Mouse (Mus musculus) lung, embryonic 15.5 days (tissue): ENCODE data around the gene Galnt18. TPM values are rescaled to one million over a fixed set of nuclear protein-coding genes. Genes with fewer than 3 reads are reported as not detected.

ENCODE experiments used
- ATAC-seq: fragments of 200-750 bp; cut with Nextera tagmentation; 2 replicates; pipeline ENCODE4 v1.8.0; 2017; ENCODE audit warnings: moderate number of reproducible peaks, borderline replicate concordance; ENCODE audit not compliant: low FRiP score, low TSS enrichment; ENCODE audit errors: extremely low read depth
- H3K27ac ChIP-seq: fragments of 300-500 bp; sonication (generic); 2 replicates; pipeline ENCODE4 v1.5.1; 2015; ENCODE audit warnings: moderate library complexity, mild to moderate bottlenecking, inconsistent platforms
- H3K27me3 ChIP-seq: fragments of 300-500 bp; sonication (generic); 2 replicates; pipeline ENCODE4 v1.6.1; 2015; ENCODE audit warnings: inconsistent platforms
- H3K36me3 ChIP-seq: fragments of 300-500 bp; sonication (generic); 2 replicates; pipeline ENCODE4 v1.6.1; 2015; ENCODE audit warnings: inconsistent platforms
- H3K4me1 ChIP-seq: fragments of 300-500 bp; sonication (generic); 2 replicates; pipeline ENCODE4 v1.6.1; 2015; ENCODE audit warnings: inconsistent platforms
- H3K4me2 ChIP-seq: fragments of 300-500 bp; sonication (generic); 2 replicates; pipeline ENCODE4 v1.6.1; 2015; ENCODE audit warnings: inconsistent platforms, mild to moderate bottlenecking, moderate library complexity
- H3K4me3 ChIP-seq: fragments of 300-500 bp; sonication (generic); 2 replicates; pipeline ENCODE4 v1.5.1; 2015; ENCODE audit warnings: mild to moderate bottlenecking, inconsistent platforms
- H3K9ac ChIP-seq: fragments of 300-500 bp; sonication (generic); 2 replicates; pipeline ENCODE4 v1.6.1; 2015; ENCODE audit warnings: inconsistent platforms
- H3K9me3 ChIP-seq: fragments of 300-500 bp; sonication (generic); 2 replicates; pipeline ENCODE4 v1.6.1; 2016; ENCODE audit warnings: inconsistent platforms
- WGBS: fragments of 180-500 bp; shearing (Covaris S2); methylation state at CpG from one replicate; pipeline ENCODE4 v1.1.7; 2015; 5-methylcytosine and 5-hydroxymethylcytosine counted together
- polyA plus RNA-seq: library from polyadenylated mRNA; unstranded; fragments of >200 nt; fragmentation: Nextera tagmentation; extraction: Ambion mirVana; gene quantifications from 2 replicates; pipeline ENCODE4 v1.2.1, GENCODE M21; 2015

Galnt18 gene
- polyA plus RNA-seq, 1 experiment from 2014 or later: 38.2 TPM

- Histone ChIP-seq H3K27ac (no peak overlapping the region), H3K9ac (no peak overlapping the region), H3K27me3 (no peaks in the 10 kb centered on the region), H3K9me3 (no peaks in the 10 kb centered on the region), H3K36me3 (no peaks in the 10 kb centered on the region), H3K4me2 (no peak overlapping the region), H3K4me1 (peaks cover 24% of the 10 kb centered on the region), H3K4me3 (no peak overlapping the region)
- 55% methylated on average over 3 of the region's 3 CpGs for WGBS
- ATAC-seq: no peak
These were observed 9.2 kb downstream of the Galnt18 start for GRCm38 (mm10) chr7:111770585-111770984.

GRCm38 (mm10) chr7:111766145-111766767 is 13.5 kb downstream of the Galnt18 start:
- Histone ChIP-seq H3K27me3 (no peaks in the 10 kb centered on the region), H3K9ac (no peak overlapping the region), H3K27ac (no peak overlapping the region), H3K36me3 (no peaks in the 10 kb centered on the region), H3K4me2 (no peak overlapping the region), H3K9me3 (no peaks in the 10 kb centered on the region), H3K4me1 (peaks cover 12% of the 10 kb centered on the region), H3K4me3 (no peak overlapping the region)
- peak; percentile 23; the same call in 1 of the 2 replicates for ATAC-seq
- WGBS: 43% methylated on average over 9 of the region's 9 CpGs

GRCm38 (mm10) chr7:111762754-111763153 is 17.0 kb downstream of the Galnt18 start:
- Histone ChIP-seq H3K4me3 (no peak overlapping the region), H3K4me1 (peaks cover 9% of the 10 kb centered on the region), H3K9ac (no peak overlapping the region), H3K27ac (no peak overlapping the region), H3K9me3 (no peaks in the 10 kb centered on the region), H3K4me2 (no peak overlapping the region), H3K27me3 (no peaks in the 10 kb centered on the region), H3K36me3 (no peaks in the 10 kb centered on the region)
- 50% methylated on average over 6 of the region's 6 CpGs for WGBS
- ATAC-seq: no peak

DNA sequence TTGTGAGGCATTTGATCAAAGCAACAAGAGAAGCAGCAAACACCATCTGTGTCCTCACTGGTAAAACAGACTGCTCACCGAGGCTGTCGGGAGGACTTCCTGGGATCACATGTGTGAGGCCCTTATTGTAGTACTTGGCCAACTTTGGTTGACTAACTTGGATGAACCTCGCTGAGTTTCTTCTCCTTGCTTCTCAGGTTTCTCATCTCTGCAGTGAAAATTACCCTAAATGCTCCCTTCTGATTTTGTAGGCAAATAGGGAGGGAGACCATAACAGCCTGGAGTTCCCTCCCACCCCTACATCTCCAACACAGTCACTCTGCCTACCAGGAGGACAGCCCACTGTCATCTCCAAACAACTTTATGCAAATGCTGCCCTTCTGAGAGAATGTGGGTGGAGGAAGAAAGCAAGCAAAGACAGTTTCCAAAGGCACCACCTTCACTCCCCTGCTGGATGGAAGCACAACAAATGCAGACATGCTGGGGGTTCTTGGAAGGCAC is 31.2 kb downstream of the Galnt18 start:
- H3K4me1 ChIP-seq: peaks cover 14% of the 10 kb centered on the region; the same call in 1 of the 2 replicates
- H3K4me3 ChIP-seq: no peak overlapping the region
- H3K27me3 ChIP-seq: no peaks in the 10 kb centered on the region
- ATAC-seq: no peak
- 77% methylated on average over 3 of the region's 3 CpGs for WGBS
- no peaks in the 10 kb centered on the region for H3K36me3 ChIP-seq
- no peak overlapping the region for H3K4me2 ChIP-seq
- H3K9me3 ChIP-seq: no peaks in the 10 kb centered on the region
- H3K9ac ChIP-seq: no peak overlapping the region
- H3K27ac ChIP-seq: no peak overlapping the region

- Histone ChIP-seq H3K27me3 (no peaks in the 10 kb centered on the region), H3K4me2 (no peak overlapping the region), H3K9ac (no peak overlapping the region), H3K27ac (no peak overlapping the region), H3K36me3 (no peaks in the 10 kb centered on the region), H3K9me3 (no peaks in the 10 kb centered on the region), H3K4me3 (no peak overlapping the region), H3K4me1 (peaks cover 35% of the 10 kb centered on the region)
- no peak for ATAC-seq
These were observed 35.0 kb downstream of the Galnt18 start for GRCm38 (mm10) chr7:111744770-111745169.

GRCm38 (mm10) chr7:111741595-111741994 is 38.2 kb downstream of the Galnt18 start:
- no peak overlapping the region for H3K4me3 ChIP-seq
- peaks cover 66% of the 10 kb centered on the region for H3K4me1 ChIP-seq
- H3K27ac ChIP-seq: peak overlapping the region; percentile 58
- H3K27me3 ChIP-seq: no peaks in the 10 kb centered on the region
- H3K9ac ChIP-seq: no peak overlapping the region
- no peak overlapping the region for H3K4me2 ChIP-seq
- H3K9me3 ChIP-seq: no peaks in the 10 kb centered on the region
- WGBS: 34% methylated on average over 2 of the region's 2 CpGs
- no peak for ATAC-seq
- no peaks in the 10 kb centered on the region for H3K36me3 ChIP-seq

- peaks cover 66% of the 10 kb centered on the region for H3K4me1 ChIP-seq
- no peak overlapping the region for H3K9ac ChIP-seq
- H3K27me3 ChIP-seq: no peaks in the 10 kb centered on the region
- H3K9me3 ChIP-seq: no peaks in the 10 kb centered on the region
- H3K27ac ChIP-seq: no peak overlapping the region
- no peak overlapping the region for H3K4me2 ChIP-seq
- no peaks in the 10 kb centered on the region for H3K36me3 ChIP-seq
- WGBS: 71% methylated on average over 6 of the region's 6 CpGs
- no peak for ATAC-seq
- H3K4me3 ChIP-seq: no peak overlapping the region
These were observed 39.7 kb downstream of the Galnt18 start for GRCm38 (mm10) chr7:111740091-111740490.

DNA sequence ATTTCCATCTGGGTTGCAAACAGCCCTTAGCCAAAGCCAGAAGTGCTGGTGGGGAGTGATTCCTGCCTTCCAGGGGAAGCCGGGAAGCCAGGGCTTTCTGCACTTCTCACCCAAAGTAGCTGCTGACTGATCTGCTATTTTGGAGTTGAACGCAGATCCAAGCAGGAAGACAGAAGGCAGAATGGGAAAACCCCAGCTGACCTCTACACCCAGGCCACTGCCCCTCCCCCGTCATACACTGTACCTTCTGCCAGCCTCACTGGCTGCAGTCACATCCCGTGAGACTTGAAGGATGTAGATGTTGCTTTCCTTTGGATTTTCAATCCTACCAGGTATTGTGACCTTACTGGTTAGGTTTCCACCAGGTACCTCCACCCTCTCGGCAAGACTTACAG is 40.4 kb downstream of the Galnt18 start:
- H3K9me3 ChIP-seq: no peaks in the 10 kb centered on the region
- ATAC-seq: no peak
- no peak overlapping the region for H3K9ac ChIP-seq
- H3K4me3 ChIP-seq: no peak overlapping the region
- no peaks in the 10 kb centered on the region for H3K27me3 ChIP-seq
- peaks cover 61% of the 10 kb centered on the region for H3K4me1 ChIP-seq
- H3K4me2 ChIP-seq: no peak overlapping the region
- H3K27ac ChIP-seq: peak overlapping the region; percentile 20; the same call in 1 of the 2 replicates
- WGBS: 41% methylated on average over 5 of the region's 5 CpGs
- no peaks in the 10 kb centered on the region for H3K36me3 ChIP-seq

- peak overlapping the region; percentile 44 for H3K27ac ChIP-seq
- no peak overlapping the region for H3K9ac ChIP-seq
- peaks cover 57% of the 10 kb centered on the region for H3K4me1 ChIP-seq
- H3K4me2 ChIP-seq: no peak overlapping the region
- no peak for ATAC-seq
- H3K9me3 ChIP-seq: no peaks in the 10 kb centered on the region
- no peaks in the 10 kb centered on the region for H3K27me3 ChIP-seq
- no peak overlapping the region for H3K4me3 ChIP-seq
- 54% methylated on average over 10 of the region's 10 CpGs for WGBS
- no peaks in the 10 kb centered on the region for H3K36me3 ChIP-seq
These were observed 41.1 kb downstream of the Galnt18 start for GRCm38 (mm10) chr7:111738456-111739370.

- no peaks in the 10 kb centered on the region for H3K27me3 ChIP-seq
- WGBS: 26% methylated on average over 7 of the region's 7 CpGs
- no peaks in the 10 kb centered on the region for H3K9me3 ChIP-seq
- no peak overlapping the region for H3K9ac ChIP-seq
- ATAC-seq: peak; percentile 49; the same call in 1 of the 2 replicates
- H3K27ac ChIP-seq: no peak overlapping the region
- no peak overlapping the region for H3K4me3 ChIP-seq
- H3K36me3 ChIP-seq: no peaks in the 10 kb centered on the region
- H3K4me1 ChIP-seq: peaks cover 57% of the 10 kb centered on the region
- no peak overlapping the region for H3K4me2 ChIP-seq
These were observed 42.4 kb downstream of the Galnt18 start for GRCm38 (mm10) chr7:111737426-111737825.

- ATAC-seq: no peak
- H3K27ac ChIP-seq: 0 out of 2 replicates have a peak overlapping the region, but pooled peaks have one; percentile 0
- WGBS: 57% methylated on average over 3 of the region's 3 CpGs
These were observed 43.4 kb downstream of the Galnt18 start for GRCm38 (mm10) chr7:111736365-111736764.

More at GRCm38 (mm10) chr7:111736365-111736764, 43.4 kb downstream of the Galnt18 start:
- Histone ChIP-seq H3K9me3 (no peaks in the 10 kb centered on the region), H3K4me1 (peaks cover 49% of the 10 kb centered on the region), H3K27me3 (no peaks in the 10 kb centered on the region), H3K9ac (no peak overlapping the region), H3K36me3 (no peaks in the 10 kb centered on the region), H3K4me3 (no peak overlapping the region), H3K4me2 (no peak overlapping the region)
